Mouse (Mus musculus): ENCODE results near the gene Nup85.

DNA sequence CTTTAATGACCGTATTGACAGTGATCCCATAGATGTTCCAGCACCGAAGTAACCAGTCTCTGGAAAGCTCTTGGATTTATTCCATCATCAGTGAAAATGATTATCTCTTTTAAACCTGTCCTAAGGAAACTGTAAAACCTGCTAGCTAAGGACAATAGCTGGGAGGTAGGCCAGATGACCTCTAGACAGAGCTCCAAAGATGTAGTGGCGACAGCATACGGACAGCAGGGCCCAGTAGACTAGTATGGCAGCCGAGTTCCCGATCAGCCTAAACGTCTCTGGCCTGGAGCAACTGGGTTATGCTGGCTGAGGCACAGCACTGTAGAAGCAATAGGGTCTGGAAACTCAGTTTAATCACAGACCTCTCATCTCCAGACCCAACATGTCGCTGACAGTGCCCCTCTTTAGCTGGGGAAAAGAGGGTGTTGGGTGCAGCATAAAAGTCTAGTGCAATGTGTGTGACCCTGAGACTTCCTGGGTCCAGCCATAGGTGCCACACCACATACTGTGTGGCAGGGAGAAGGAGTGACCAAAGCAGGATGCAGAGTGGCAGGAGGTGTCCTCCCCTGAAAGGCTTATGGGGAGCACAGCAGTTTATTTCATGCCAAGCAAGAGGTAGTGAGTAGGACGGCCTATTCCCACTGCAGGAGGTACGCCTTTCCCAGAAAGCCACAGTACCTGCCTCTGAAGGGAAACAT is 20.3 kb downstream of the Nup85 start:
- TF ChIP-seq CTCF (IDR thresholded peaks at IDR 0.05; ENCODE audit: control insufficient read depth, insufficient read depth, low read length), result no peak
- no peak for TF ChIP-seq POLR2A (IDR thresholded peaks at IDR 0.05; ENCODE audit: borderline replicate concordance, control insufficient read depth, low read depth, low read length)
